Mouse (Mus musculus) stomach, postnatal 0 days (tissue): ENCODE results near the gene Traf3ip3.

Experiments used
- CTCF ChIP-seq: IDR thresholded peaks from 2 replicates; pipeline ENCODE4 v1.5.1; 2016; ENCODE audit warnings: antibody characterized with exemption, low read depth, mild to moderate bottlenecking, moderate library complexity
- EP300 ChIP-seq: optimal IDR thresholded peaks from 2 replicates; pipeline ENCODE3; 2016; ENCODE audit warnings: antibody characterized with exemption

DNA sequence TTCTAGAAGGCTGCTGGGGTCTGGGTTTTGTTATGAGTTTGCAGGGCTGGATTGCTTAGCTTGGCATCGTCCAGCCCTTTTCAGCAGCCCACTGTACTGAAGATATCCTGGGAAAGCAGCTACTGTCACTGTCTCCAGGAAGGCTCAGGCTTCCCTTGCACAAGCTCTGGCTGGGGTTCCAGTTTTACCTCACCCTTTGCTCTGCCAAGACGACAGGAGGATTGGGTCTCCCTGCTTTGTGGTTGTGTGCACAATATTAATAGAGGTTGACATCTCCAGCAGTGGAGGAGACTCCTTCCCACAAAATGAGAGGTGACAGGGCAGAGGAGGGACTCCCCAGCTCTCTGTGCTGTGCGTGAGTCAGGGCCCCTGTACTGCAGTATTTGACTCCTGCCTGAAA, 52.3 kb downstream of the Traf3ip3 start:
- TF ChIP-seq CTCF (no peak), EP300 (no peak)
